Mouse (Mus musculus) left cerebral cortex, postnatal 14 days (tissue): ENCODE data around the gene Lrfn1. TPM values are rescaled to one million over a fixed set of nuclear protein-coding genes. Genes with fewer than 3 reads are reported as not detected.

Experiments
- DNase-seq, 2 experiments: peaks; one replicate each; pipeline ENCODE4 v3.0.0; 2021 to 2022; ENCODE audit warnings: low spot score in 2 of 2, mixed read lengths in 1 of 2
- intact Hi-C: fragments of 180-260 bp; cut with DNase I; formaldehyde crosslinking; loops from one replicate; pipeline ENCODE4 v1.15.1; 2025
- total RNA-seq, 2 experiments: library from RNA; stranded (reverse); gene quantifications; 2 replicates each; pipeline ENCODE4 v1.2.3; 2021

The Lrfn1 gene
- total RNA-seq, 2 experiments from 2014 or later: 97.0 to 98.5 TPM

DNA sequence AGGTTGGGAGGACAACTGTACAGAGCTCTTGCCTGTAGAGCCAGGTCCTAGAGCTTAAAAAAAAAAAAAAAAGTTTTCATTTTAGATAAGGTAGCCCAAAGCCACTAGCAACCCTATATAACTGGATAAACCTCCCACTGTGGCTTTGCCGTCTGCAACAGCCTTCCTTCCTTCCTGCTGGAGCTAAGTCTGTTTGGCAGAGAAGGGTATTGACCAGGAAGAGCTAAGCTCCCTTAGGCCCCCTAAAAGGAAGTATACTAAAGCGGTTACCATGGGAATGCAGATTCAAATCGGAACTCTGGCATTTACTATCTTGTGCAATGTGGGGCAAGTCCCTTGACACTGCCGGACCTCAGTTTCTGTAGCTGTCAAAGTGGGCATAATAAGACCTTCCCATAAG lies 9.1 kb upstream of the Lrfn1 start:
- intact Hi-C loops: no loop called here
- no peak for DNase-seq

- intact Hi-C loops: no loop called here
- no peak for DNase-seq
Observed at GRCm38 (mm10) chr7:28444344-28444974, 7.3 kb upstream of the Lrfn1 start.

DNA sequence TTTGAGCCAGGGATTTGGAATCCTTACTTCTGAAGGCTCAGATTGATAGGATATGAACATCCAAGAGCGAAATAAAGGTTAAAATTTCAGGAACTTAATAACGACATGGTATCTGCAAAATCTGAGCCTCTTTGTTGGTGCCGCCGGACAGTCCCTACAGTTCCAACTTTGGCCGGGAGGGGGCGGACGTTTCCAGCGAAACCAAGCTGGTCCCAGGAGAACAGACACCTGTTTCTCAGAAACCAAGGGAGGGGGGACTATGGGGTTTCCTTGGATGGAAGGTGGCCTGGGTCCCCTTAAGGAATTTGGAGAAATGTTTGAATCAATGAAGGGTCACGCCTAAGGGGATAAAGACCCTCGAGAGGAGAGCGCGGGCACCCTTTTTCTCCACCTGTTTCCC lies 5.3 kb upstream of the Lrfn1 start:
- DNase-seq: peak; percentile 70 to 87
- intact Hi-C loops: loop anchor here (1.0 to 5.0 kb wide), 2 partner anchors 81 to 155 kb away; no protein-coding TSS in a partner anchor

- no peak for DNase-seq
- intact Hi-C loops: loop anchor here (5.0 kb wide), 1 partner anchor 80 kb away; no protein-coding TSS in a partner anchor
Observed at GRCm38 (mm10) chr7:28447101-28447830, 4.5 kb upstream of the Lrfn1 start.

- no peak for DNase-seq
- intact Hi-C loops: loop anchor here (5.0 kb wide), 1 partner anchor 79 kb away; no protein-coding TSS in a partner anchor
Observed at GRCm38 (mm10) chr7:28447865-28448820, 3.6 kb upstream of the Lrfn1 start.

- no peak for DNase-seq
Observed at GRCm38 (mm10) chr7:28452361-28453005, 703 bp downstream of the Lrfn1 start.

GRCm38 (mm10) chr7:28460361-28460760 lies 8.6 kb downstream of the Lrfn1 start:
- DNase-seq: no peak
- intact Hi-C loops: no loop called here

More at GRCm38 (mm10) chr7:28452361-28453005, 703 bp downstream of the Lrfn1 start:
- intact Hi-C loops: no loop called here

GRCm38 (mm10) chr7:28462769-28463168 lies 11.0 kb downstream of the Lrfn1 start:
- no peak for DNase-seq
- intact Hi-C loops: no loop called here

DNA sequence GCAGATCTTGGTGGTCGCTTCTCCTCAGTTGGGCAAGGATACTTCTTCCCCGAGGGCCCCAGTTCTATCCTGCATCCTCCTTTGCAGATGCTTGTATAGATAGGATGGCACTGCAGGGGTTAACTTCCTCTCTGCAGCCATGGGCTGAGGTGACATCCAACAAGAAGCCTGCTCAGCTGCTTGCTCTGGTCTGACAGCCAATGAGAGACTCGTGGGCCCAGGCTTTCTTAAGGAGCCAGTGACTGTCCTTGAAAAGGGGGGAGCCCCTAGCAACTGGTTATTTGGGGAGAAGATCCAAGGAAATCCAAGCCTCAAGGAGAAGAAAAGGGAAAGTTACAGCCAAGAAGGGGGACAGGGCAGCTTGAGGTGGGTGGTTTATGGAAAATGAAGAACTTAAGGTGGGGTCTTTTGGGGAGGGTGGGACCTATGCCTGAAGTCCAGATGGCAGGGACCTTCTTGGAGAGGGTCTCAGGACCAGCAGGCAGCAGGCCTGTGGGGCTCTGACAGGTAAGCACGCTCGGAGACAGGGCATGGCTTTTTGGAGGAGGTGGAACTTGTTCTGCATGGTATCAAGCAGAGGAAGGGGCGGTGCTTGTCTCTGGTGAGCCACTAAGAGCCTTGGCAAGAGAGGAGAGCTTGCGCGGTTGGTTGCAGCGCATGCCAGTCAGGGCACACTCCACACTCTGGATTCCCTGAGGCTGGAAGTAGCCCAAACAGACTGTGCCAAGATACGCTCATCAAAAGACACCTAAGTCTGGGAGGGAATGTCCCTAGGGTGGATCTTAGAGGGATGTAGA lies 12.8 kb downstream of the Lrfn1 start:
- intact Hi-C loops: no loop called here

DNA sequence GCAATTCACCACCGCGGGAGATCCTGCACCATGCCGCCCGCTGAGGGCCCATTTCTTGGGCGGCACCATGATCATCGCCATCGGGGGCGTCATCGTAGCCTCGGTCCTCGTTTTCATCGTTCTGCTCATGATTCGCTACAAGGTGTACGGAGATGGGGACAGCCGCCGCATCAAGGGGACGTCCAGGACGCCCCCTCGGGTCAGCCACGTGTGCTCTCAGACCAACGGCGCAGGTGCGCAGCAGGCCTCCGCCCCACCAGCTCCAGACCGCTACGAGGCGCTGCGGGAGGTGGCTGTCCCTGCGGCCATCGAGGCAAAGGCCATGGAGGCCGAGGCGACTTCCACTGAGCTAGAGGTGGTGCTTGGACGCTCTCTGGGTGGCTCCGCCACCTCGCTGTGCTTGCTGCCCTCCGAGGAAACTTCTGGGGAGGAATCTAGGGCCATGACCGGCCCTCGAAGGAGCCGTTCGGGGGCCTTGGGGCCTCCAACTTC lies 15.0 kb downstream of the Lrfn1 start:
- no peak for DNase-seq
- intact Hi-C loops: no loop called here

More for the DNA sequence above, 12.8 kb downstream of the Lrfn1 start:
- DNase-seq: peak; percentile 91 to 97

- intact Hi-C loops: no loop called here
- no peak for DNase-seq
Observed at GRCm38 (mm10) chr7:28467213-28467751, 15.5 kb downstream of the Lrfn1 start.

- DNase-seq: no peak
- intact Hi-C loops: no loop called here
Observed at GRCm38 (mm10) chr7:28476191-28476590, 24.4 kb downstream of the Lrfn1 start.

- DNase-seq: no peak
- intact Hi-C loops: no loop called here
Observed at GRCm38 (mm10) chr7:28477363-28477762, 25.6 kb downstream of the Lrfn1 start.

GRCm38 (mm10) chr7:28478854-28479253 lies 27.1 kb downstream of the Lrfn1 start:
- no peak for DNase-seq
- intact Hi-C loops: no loop called here

DNA sequence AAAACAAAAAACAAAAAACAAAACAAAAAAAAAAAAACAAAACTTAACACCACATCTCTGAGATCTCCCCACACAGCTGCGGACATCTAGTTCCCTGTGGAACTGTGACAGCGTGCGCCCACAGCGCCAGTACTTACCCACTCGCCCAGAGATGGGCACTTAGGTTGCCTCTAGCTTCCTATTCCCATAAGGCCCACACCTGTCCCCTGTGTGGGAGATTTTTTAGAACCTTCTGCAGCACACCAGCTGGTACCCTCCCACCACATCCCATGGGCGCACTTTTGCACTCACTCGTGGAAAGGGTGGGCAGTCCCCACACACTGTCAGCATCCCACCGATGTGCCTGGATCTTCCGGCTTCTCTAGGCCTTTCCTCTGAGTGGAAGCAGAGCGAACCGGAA lies 31.1 kb downstream of the Lrfn1 start:
- intact Hi-C loops: no loop called here

GRCm38 (mm10) chr7:28484192-28484591 lies 32.4 kb downstream of the Lrfn1 start:
- DNase-seq: no peak
- intact Hi-C loops: no loop called here

More for the DNA sequence above, 31.1 kb downstream of the Lrfn1 start:
- peak in 1 of 2 experiments; percentile 11 for DNase-seq

DNA sequence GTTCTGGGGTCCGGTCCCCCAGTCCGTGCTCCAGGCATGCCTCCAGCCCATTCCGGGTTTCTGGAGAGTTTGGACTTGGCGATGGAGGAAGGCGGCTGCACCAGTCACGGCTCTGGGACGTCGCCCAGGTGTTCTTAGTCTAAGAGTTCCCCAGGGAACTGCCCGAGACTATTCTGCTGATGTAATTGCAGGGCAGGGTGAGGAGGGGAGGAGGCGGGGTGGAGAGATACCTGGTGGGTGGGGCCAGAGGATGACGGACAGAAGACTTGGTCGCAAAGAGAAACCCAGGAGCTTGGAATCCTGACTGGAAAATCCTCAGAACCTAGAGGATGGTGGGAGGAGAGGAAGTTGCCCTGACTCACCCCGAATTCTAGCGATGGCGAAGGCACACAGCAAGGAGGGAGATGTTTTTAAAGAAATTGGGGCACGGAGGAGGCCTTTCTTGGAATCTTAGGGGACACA lies 36.3 kb downstream of the Lrfn1 start:
- intact Hi-C loops: no loop called here
- peak; percentile 31 to 71 for DNase-seq

DNA sequence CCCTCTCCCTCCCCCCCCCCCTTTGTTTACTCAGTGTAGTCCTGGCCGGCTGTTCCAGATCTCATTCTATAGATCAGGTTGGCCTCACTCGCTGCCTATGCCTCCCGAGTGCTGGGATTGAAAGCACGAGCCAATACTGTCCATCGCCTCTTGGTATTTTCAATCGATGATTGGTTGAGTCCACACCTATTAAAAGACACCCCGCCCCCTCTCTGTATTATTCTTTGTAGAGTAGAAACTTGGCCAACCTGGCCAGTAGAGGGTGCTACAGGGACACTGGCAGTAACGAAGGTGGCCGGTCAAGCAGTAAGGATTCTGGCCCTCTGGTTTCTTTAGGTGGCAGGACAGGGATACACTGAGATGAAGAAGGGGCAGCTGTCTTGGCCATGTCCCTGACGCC lies 38.6 kb downstream of the Lrfn1 start:
- intact Hi-C loops: no loop called here
- peak; percentile 34 to 45 for DNase-seq
